Mouse (Mus musculus): Measurements from ENCODE around the gene Lrrc51.

- TF ChIP-seq CTCF (IDR thresholded peaks at IDR 0.05 in 2 of 3, conservative IDR thresholded peaks at IDR 0.05 in 1 of 3; ENCODE audit: control insufficient read depth in 1 of 3, insufficient read depth in 1 of 3, low read depth in 2 of 3, low read length in 3 of 3, poor library complexity in 1 of 3, severe bottlenecking in 1 of 3): no peak
- TF ChIP-seq HCFC1 (IDR thresholded peaks at IDR 0.05; ENCODE audit: low read depth, low read length): no peak
Measured at GRCm38 (mm10) chr7:101932551-101932950, 1.1 kb downstream of the Lrrc51 start.
